Comparison of ENCODE assay signal across 19 mouse cellular contexts in genomic region chr10:52025291-52025690, GRCm38 (mm10). TPM values are rescaled to one million over a fixed set of nuclear protein-coding genes. Genes with fewer than 3 reads are reported as not detected.
"Had no signal": no experiment of that assay in that cellular context is flagged by ENCODE, and none has a peak within 500 bp of the region (broad histone marks: within the 10 kb centered on the region; RNA-seq: fewer than 3 reads in every experiment).

No protein-coding gene starts in this region.

- DNase-seq: kidney, adult 11 months; kidney, adult 8-10 months; kidney, postnatal 10 days; kidney, postnatal 36 days; left cerebral cortex, postnatal 4 days; liver, postnatal 0 days; lung, embryonic 14.5 days; retina, postnatal 1 day; right cerebral cortex, postnatal 25 days; spleen, adult 18-20 months; thymus, postnatal 25 days had no signal

- H3K27ac ChIP-seq: kidney, embryonic 15.5 days; liver, embryonic 14.5 days; macrophage; midbrain, embryonic 13.5 days; neural tube, embryonic 12.5 days; stomach, embryonic 15.5 days had no signal

- H3K4me2 ChIP-seq: kidney, embryonic 15.5 days; liver, embryonic 11.5 days; lung, embryonic 14.5 days; midbrain, embryonic 13.5 days; neural tube, embryonic 12.5 days; stomach, embryonic 15.5 days had no signal

- H3K9me3 ChIP-seq: kidney, embryonic 15.5 days; midbrain, embryonic 13.5 days; neural tube, embryonic 12.5 days; stomach, embryonic 15.5 days had no signal

- H3K9ac ChIP-seq: kidney, embryonic 15.5 days; liver, embryonic 14.5 days; liver, postnatal 0 days; lung, embryonic 14.5 days; midbrain, embryonic 13.5 days; neural tube, embryonic 12.5 days; stomach, embryonic 15.5 days had no signal

- H3K36me3 ChIP-seq: kidney, embryonic 15.5 days; midbrain, embryonic 13.5 days; neural tube, embryonic 12.5 days; stomach, embryonic 15.5 days had no signal

- ATAC-seq: liver, postnatal 0 days; lung, postnatal 0 days; midbrain, embryonic 13.5 days had no signal

- H3K4me3 ChIP-seq: kidney, embryonic 15.5 days; midbrain, embryonic 13.5 days; neural tube, embryonic 12.5 days; stomach, embryonic 15.5 days had no signal

RNA-seq across cellular contexts. Expression of gene Vgll2, which starts 3.0 kb away (rescaled TPM):
- polyA plus RNA-seq: liver, postnatal 0 days; lung, embryonic 14.5 days; lung, postnatal 0 days; macrophage had no signal
